Mouse (Mus musculus): ENCODE measurements around the gene Zmat1.
"Not testable (repeated sequence)": the region's sequence is repeated elsewhere in the genome, so short reads cannot be mapped to it uniquely, and the experiment has no call there.

The Zmat1 gene

GRCm38 (mm10) chrX:135008720-135009470 lies at the start of gene Zmat1:
Gene Zmat1 (minus strand): TSS chrX:135009209.
- CTCF ChIA-PET, result no interaction called here

DNA sequence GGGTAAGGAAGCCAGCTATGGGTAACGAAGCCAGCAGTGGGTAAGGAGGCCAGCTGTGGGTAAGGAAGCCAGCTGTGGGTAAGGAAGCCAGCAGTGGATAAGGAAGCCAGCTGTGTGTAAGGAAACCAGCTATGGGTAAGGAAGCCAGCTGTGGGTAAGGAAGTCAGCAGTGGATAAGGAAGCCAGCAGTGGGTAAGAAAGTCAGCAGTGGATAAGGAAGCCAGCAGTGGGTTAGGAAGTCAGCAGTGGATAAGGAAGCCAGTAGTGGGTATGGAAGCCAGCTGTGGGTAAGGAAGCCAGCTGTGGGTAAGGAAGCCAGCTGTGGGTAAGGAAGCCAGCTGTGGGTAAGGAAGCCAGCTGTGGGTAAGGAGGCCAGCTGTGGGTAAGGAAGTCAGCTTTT lies 44.9 kb upstream of the Zmat1 start:
- CTCF ChIA-PET, result not testable (repeated sequence)

- CTCF ChIA-PET, result no interaction called here
Observed at GRCm38 (mm10) chrX:135035962-135036375, 27.0 kb upstream of the Zmat1 start.

- CTCF ChIA-PET, result no interaction called here
Observed at GRCm38 (mm10) chrX:135025135-135025534, 16.1 kb upstream of the Zmat1 start.

- CTCF ChIA-PET, result no interaction called here
Observed at GRCm38 (mm10) chrX:135011381-135011780, 2.4 kb upstream of the Zmat1 start.

- CTCF ChIA-PET, result no interaction called here
Observed at GRCm38 (mm10) chrX:135009471-135009815, 434 bp upstream of the Zmat1 start.

DNA sequence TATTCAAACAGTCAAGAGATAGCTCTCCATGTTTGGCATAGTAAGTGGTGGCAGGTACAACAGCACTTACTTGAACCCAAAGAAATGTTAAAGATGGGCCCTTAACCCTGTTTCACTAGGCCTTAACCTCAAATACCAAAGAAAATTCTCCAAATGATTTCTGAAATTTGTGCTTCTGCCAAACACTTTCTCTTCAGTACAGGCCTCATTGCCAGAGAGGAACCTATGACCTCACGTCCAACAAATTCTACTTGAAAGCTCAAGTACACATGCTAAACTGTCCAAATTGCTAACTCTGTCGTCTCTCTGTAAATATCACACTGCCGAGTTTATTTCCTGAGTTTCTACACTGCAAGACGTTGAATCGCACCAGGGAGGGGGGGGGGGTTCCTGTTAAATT lies 988 bp downstream of the Zmat1 start:
- CTCF ChIA-PET, result no interaction called here

- CTCF ChIA-PET, result no interaction called here
Observed at GRCm38 (mm10) chrX:134964546-134964945, 44.5 kb downstream of the Zmat1 start, which contains the start of gene Nxf2. Gene Nxf2 (minus strand): TSS chrX:134964754.

DNA sequence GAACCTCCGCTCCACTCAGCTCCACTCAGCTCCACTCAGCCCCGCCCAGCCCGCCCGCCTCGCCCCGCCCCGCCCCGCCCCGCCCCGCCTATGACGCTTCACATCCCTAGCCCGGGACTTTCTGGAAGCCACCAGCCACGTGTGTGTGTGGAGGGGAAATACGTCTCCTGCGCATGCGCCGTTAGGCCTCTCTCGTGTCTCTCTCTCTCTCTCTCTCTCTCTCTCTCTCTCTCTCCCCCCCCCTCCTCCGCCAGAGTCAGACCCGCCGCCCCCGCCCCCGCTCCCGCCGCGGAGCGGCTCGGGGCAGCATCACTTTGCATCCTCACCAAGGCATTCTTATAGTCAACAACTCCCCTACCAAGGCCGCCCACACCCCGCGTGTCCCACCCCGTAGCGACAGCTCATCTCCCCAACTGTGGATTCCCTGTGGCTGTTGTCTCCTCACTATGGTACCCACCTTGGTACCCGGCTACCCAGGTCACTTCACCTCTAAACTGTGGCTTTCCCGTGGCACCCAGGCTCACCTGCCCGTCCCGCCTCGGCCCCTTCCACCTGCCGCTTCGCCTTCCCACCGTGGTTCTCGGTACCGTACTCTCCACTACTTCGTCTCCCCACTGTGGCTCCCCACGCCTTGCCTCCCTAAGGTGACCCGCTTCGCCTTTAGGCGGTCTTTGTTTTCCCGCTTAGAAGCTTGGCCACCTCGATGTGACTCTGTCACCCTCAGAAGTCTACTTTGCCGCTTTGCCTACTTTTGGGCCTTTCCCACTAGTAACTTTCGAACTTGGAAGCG lies 45.5 kb downstream of the Zmat1 start:
- CTCF ChIA-PET, result no interaction called here

DNA sequence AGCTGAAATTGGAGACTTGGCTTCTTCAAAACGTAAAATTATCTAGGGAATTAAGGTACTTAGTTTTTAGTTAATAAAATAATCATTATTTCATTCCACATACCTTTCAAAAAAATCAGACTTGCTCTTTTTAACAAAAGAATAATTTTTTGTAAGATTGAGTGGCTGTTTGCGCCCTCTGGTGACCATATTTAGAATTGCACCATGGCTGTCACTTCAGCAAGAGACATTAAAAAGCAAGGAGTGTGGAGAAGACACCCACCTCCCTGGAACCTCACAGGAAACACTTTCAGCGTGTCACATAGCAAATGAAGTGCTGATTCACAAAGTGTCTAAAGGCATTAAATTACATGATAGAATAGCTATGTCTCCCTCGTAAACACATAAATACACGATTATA lies 78.6 kb downstream of the Zmat1 start:
- CTCF ChIA-PET, result no interaction called here

DNA sequence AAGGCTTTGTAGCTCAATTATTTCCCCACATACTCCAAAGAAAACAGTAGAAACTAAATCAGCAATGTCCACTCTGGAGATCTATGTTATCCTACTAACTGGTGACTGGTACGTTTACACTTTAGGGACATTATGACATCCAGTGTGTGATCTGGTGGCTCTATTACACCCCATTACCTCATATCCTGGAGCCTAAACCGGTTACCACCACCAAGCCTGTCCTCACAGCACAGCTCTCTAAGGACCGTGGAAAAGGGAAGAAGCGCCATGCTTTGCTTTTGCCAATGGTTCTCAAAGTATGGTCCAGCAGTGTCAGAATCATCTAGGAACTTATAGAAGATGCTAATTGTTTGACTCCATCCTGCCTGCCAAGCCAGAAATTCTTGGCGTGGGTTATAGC lies 79.1 kb downstream of the Zmat1 start:
- CTCF ChIA-PET, result no interaction called here

- CTCF ChIA-PET, result interaction anchor here (0.7 kb wide), 1 partner anchor 228 kb away, joined by 5 read pairs; no protein-coding TSS in a partner anchor
Observed at GRCm38 (mm10) chrX:134925058-134925457, 84.0 kb downstream of the Zmat1 start.

GRCm38 (mm10) chrX:134923675-134924424 lies 85.2 kb downstream of the Zmat1 start:
- CTCF ChIA-PET, result interaction anchor here (0.7 kb wide), 1 partner anchor 241 kb away, joined by 24 read pairs; no protein-coding TSS in a partner anchor
